Mouse (Mus musculus) c-Kit-positive CD71-negative TER-119-negative erythroid progenitor cells, embryonic 14.5 days (primary cell): Measurements from ENCODE around the gene Gm28635.
"Not testable (repeated sequence)": the region's sequence is repeated elsewhere in the genome, so short reads cannot be mapped to it uniquely, and the experiment has no call there.

Source experiments
- DNase-seq: peaks from one replicate; pipeline ENCODE4 v3.0.0-alpha.2; 2013; ENCODE audit warnings: low read depth

The Gm28635 gene

DNA sequence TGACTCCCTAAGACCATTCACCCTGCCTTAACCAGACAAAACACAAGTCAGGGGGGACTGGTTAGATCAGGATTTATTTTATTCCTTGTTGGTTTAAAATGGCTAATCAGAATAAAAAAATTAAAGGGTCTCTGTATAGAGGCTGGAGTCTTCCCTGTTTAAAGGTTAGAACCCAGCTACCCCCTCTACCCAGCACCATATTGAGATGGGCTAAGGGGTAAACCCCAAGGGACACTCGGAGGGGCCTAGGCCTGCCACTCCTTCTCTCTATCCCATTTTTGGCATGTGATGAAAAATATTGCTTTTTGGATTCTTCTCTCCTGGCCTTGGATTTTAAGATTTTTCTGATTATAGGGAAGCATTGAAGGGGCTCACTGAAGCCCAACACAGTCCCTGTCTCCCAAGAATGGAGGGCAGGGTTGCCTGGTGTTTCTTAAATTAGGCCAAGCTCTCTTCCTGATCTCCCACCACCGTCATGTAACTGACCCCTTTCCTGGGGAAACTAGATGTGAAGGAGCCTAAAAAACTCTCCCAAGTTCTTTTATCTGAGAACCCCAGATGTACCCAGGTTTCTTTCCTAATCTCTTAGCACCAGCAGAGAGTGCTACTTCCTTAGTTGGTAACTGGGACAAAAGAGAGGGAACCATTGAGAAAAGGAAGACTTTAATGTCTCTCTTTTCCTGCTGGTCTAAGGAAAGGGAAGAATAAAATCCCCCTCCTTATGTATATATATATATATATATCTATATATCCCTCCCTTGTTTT lies 10.4 kb upstream of the Gm28635 start:
- DNase-seq: no peak

DNA sequence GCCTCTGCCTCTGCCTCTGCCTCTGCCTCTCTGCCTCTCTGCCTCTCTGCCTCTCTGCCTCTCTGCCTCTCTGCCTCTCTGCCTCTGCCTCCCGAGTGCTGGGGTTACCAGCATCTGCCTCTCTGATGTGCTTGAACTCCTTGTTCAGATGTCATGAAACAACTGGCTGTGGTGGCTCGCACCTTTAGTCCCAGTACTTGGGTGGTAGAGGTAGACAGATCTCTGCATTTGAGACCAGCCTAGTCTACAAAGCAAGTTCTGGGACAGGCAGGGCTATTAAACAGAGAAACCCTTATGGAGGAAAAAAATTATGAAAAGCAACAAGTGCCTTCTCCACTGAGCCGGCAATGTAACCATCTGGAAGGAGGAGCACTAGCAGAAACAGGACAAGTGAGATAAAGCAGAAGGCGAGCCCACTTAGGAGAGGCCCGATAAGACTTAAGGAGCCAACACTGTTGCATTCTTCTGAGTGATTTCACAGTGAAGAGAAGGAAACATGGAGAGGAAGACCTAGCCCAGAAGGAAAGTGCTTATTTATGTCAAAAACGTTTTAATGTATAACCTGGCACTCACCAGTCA lies 4.9 kb upstream of the Gm28635 start:
- no peak for DNase-seq

DNA sequence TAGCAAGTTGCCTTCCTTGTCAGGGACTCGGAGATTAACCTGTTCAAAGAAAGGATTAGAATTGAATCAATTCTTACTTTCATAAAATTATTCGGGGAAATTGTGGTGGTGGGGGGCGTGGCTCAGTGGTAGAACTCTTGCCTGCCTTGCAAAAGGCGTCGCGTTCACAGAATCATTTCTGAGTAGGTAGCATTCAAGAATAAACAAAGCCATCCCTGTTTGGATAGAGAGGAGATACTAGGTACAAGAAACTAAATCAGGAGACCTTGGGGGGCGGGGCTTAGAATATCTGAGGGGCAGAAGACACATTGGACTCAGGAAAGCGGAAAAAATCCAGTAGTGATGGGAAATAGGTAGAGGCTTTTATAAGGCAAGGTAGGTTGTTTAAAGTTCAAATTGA lies 1.2 kb upstream of the Gm28635 start, which contains the start of gene Tmx2:
Tmx2 (minus strand) TSS at position 125 of the 400 bp plus-strand sequence.
- no peak for DNase-seq

DNA sequence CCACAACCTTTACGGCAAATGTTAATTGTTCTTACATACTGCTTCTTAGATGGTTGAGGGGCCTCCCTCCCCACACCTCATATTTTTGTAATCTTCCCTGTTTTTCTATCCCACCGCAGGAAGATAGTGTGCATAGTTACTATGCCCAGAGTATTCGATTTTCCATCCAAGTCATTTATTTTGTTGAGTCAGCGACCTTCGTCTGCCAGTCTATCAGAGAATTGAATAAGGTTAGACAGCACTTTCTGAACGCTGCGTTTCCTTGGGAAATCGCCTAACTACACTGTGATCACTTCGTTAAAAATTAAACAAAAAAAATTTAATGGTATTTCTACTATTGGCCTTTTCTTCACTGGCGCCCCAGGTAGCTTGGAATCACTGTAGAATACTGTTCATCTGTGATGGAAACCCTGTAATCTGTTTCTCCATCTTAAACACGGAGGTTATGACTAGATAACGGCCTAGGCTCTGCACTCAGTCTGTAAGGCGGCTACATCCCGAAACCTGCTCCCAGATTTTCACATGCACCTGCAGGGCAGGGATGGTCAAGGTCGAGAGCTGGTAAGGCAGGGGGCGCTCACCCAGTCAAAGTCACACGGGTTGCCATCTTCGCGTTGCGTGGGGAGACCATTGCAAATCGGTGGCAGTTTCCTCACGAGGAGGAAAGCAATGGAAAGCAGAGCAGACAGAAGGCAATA lies 422 bp downstream of the Gm28635 start:
- DNase-seq: no peak

DNA sequence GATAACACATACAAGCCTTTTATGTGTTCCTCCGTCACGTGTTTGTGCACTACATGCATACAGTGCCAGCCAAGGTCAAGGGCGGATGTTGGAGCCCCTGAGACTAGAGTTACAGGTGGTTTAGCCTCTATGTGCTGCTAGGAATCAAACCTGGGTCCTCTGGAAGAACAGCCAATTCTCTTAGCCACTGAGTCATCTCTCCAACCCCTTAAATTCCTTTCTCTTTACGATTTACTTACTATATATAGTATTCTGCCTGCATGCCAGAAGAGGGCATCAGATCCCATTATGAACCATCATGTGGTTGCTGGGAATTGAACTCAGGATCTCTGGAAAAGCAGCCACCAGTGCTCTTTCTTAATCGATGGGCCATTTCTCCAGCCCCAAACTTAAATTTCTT lies 6.3 kb downstream of the Gm28635 start:
- not testable (repeated sequence) for DNase-seq

DNA sequence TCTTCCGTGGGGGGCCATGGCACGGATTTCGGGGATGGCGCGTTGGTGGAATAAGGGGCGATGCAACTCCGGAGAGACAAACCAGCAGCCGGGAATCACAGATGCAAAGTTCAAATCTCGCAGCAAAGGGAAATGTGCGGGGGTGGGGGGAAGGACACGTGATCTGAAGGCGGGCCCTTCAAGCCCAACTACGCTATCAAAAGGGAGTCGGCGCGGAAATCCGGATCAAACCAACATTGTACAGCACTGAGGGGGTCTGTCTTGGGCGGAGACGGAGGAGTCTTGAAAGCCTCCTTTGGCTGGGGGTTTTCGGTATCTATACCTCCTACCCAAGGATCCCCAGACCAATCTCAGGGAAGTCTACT lies 7.3 kb downstream of the Gm28635 start, which contains the start of gene Selenoh:
Selenoh (minus strand) TSS at position 202 of the 365 bp plus-strand sequence.
- DNase-seq: peak; percentile 87

DNA sequence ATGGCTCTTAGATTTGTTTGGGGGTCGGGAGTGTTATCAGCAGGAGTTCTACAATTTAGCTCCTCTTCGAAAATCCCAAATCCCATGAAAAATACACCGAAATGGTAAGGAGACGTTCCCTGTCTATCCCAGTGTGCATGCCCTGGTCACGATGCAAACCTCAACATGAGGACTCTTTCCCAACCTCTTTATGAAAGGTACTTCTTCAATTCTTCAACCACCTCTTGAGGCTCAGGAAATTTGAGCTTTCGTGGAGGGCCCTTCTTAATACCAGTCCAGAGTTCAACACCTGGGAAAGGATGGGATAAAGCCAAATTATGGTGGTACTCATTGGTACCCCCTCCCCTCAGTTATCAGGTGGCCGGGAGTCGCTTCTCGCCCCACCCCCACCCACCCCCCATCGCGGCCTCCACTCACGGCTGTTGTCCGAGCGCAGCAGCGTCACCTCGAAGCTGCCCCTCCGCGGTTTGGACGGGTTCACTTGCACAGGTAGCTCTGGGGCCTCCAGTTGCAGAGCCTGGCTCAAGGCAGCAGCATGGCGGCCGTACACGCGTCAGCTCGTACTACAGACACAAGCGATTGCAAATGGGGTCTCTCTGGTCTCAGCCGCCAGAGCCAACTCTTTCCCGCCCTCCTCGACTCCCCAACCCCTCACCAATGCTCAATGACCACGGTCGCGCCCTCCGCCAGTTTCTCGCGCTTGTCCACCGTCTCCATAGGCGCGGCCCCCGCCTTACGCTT lies 7.8 kb downstream of the Gm28635 start:
- DNase-seq: no peak

DNA sequence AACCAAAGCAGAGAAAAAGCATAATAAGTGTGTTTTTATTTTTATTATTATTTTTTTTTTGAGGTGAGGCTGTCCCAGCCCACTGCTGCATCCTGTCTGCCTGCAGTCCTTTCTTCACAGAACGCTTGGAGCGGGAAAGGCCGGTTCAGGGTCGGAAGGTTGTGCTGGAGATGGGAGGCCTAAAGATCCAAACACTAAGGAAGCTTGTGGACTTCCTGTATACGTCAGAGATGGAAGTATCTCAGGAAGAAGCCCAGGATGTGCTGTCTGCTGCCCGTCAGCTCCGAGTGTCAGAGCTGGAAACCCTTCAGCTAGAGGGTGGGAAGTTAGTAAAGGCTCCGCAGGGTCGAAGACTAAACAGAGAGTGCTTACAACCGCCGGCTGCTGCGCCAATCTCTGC lies 11.8 kb downstream of the Gm28635 start:
- DNase-seq: no peak

DNA sequence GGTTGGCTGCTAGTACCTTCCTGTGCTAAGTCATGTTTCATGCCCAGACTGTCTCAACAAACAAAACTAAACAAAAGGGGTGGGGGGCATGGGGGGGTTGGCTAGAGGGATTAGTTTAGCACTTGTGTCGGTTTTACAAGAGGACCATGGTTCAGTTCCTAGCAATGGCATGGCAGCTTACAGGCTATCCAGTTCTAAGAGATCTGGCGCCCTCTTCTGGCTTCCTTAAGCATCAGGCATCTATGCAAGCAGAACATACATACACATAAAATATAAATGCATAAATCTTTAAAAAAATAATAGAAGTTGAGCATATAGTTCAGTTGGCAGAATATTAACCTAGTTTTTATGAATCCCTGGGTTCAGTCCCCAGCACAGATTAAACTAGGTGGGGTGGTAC lies 15.0 kb downstream of the Gm28635 start:
- DNase-seq: peak; percentile 69

DNA sequence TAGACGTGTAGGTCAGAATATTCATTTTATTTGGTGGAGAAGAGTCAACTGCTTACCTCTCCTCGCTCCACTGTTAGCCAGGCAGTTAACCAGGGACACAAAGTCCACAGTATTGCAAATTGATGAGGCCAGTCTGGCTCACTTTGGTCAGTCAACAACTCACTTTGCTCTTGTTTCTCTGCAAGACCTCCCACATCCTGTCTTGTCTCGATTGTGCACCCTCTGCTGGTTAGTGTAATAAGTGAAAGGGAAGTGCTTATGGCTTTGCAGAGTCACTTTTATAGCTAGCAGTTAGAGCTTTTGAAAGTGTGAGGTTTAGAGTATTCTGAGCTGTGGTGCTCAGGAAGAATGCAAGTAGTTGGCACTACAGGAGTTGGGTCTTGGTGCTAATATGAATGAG lies 17.6 kb downstream of the Gm28635 start:
- DNase-seq: no peak

DNA sequence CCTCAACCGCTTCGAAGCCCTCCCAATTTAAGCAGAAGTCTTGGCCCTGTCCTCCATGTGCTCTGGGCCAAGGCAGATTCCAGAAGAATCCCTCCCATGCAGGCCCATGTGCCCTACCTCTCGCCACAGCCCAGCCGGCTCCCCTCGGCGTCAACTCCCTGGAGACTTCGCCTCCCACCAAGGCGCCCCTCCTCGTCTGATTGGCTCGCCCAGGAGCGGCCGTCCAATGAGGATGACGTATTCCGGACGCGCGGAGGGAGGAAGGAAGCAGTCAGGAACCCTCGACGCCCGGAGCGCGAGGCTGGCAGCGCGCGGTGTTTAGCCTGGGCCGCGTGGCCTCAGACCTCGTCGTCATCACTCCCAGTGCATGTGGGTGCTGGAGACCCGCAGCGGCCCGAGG lies 19.0 kb downstream of the Gm28635 start, which contains the start of gene Btbd18:
Btbd18 (plus strand) TSS at position 274 of the 400 bp plus-strand sequence.
- no peak for DNase-seq

DNA sequence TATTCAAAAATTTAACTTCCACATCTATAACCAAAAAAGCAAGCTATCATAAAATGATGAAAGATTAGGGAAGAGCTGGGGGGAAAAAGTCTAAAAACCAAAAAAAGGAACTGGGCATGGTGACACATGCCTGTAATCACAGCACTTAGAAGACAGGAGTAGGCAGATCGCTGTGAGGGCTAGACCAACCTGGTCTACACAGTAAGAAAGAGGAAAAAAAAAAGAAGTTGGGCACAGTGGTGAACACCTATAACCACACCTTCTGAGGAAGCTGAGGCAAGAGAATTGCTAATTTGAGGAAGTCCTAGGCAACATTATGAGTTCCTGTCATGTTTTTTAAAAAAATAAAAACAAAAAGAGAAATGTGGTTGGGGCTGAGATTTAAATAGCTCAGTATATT lies 22.0 kb downstream of the Gm28635 start:
- DNase-seq: no peak

DNA sequence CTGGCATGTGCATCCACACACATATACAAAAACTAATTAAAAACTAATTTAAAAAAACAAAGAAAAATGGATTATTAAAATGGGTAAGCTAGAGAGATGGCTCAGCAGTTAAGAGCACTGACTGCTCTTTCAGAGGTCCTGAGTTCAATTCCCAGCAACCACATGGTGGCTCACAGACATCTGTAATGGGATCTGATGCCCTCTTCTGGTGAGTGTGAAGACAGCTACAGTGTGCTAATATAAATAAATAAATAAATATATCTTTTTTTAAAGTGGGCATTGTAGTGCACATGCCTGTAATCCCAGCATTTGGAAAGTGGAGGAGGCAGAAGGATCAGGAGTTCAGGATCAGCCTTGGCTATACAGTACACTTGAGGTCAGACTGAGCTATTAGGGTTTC lies 24.5 kb downstream of the Gm28635 start:
- no peak for DNase-seq

DNA sequence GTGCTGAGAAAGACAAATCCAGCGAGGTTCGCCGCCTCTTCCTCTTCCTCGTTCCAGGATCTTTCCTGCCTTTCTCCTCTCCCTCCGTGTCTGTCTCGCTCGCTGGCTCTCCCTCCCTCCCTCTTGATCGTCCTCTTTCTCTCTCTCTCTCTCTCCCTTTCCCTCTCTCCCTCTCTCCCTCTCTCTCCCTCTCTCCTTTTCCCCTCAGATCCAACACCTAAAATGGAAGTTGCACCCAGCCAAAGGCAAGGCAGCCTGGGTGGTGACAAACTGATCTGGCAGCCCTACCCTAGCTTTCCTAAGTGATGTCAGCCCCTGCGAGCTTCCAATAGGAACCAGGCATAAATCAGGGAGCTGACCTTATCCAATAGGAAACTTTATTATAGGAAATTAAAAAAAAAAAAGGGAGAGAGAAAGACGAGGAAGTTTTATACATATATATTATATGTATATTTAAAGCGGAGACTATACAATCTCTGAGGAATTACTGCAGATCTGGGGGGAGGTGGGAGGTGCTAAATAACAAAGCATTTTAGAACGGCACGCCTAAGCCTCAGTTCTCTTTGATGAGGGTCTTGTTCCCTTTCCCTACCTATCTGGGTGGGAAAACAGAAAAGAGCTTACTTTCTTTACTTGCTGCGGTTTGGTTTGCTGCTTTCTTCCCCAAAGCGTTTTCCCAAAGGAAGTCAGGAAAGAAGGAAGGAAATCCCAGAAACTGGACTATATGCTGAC lies 27.2 kb downstream of the Gm28635 start, which contains the start of gene Ctnnd1:
Ctnnd1 (minus strand) TSS at position 302 of the 732 bp plus-strand sequence.
- peak; percentile 70 for DNase-seq

DNA sequence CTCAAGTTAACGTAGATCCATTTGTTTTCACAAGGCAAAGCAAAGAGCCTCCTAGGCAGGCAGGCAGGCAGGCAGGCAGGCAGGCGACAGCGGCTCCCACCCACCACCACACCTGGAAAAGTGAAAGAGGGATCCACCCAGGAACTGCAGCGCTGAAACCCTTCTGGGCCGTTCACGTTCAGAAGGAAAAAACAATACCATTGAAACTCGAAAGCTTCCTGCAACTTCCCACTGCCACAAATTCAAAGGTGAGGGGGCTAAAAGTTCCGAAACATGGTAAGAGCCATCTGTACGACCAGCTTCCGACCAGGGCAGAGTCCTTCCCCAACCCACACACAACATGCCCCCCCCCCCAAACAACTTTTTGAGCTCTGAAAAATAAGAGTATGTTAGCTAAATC lies 28.2 kb downstream of the Gm28635 start:
- no peak for DNase-seq

DNA sequence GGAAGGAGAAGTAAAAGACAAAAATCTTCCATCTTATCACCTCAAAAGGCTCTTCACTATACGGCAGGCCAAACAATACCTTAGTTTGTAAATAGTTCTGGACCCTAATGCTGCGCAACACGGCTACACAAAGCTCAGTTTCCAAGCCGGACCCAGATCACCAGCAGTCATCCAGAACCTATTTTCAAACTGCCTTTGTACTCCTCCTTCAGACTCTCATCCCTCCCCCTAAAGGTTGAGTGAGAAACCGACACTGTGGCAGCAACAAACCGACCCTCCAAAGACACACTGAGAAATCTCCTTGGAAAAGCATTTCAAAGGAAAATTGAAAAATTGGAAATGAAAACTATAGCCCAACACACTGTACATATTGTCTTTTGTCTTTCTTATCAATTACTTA lies 29.5 kb downstream of the Gm28635 start:
- no peak for DNase-seq

DNA sequence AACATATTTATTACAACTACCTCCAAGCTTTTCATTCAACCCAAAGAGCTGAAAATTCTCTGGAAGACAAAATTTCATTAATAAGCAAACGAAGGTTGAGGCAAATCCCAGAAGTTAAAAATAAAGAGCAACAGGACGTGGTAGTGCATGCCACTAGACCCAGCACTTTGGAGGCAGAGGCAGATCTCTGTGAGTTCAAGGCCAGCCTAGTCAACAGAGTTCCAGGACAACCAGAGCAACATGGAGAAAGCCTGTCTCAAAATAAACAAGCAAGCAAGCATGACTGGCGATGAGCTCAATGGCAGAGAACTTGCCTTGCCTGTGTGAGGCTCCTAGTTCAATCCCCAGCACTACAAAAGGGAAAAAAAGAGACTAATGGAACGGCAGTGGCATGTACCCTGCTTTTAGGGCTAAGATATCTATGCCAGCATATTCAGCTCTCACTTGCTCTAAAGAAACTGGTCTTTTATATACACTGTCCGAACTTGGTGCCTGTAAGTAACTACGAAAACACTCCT lies 30.7 kb downstream of the Gm28635 start:
- DNase-seq: no peak

DNA sequence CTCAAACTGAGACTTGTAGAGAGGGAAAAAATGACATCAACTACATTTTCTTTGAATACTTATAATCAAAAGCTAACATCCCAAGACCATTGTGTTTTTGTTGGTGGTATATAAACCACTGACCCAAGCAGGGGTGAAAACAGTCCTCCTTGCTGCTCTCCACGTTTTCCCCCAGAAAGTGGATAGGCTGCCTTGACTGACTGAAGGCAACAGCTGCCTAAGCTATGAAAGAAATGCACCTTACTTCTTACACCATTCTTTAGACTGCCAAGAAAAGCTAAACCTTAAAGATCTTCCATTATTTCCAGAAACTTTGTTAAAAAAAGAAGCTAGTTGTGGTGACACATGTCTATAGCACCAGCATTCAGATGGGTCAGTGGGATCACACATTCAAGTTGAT lies 31.7 kb downstream of the Gm28635 start:
- no peak for DNase-seq

DNA sequence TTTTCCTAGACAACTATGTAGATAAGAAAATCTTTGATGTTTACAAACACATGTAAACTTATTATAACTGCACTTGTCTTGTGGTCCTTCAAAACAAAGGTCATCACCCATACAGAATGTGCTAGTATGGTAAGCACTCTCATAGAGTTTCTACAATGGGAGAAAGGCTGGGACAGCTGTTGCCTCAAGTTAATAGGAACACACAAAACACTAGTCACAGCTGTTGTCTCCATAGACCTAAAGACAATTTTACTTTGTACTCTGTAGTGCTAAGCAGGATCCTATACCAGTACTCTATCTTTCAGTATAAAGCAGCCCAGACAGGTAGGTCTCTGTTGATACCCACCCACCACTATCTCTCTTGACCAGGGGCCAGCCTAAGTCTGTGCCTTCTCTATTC lies 37.0 kb downstream of the Gm28635 start:
- no peak for DNase-seq

DNA sequence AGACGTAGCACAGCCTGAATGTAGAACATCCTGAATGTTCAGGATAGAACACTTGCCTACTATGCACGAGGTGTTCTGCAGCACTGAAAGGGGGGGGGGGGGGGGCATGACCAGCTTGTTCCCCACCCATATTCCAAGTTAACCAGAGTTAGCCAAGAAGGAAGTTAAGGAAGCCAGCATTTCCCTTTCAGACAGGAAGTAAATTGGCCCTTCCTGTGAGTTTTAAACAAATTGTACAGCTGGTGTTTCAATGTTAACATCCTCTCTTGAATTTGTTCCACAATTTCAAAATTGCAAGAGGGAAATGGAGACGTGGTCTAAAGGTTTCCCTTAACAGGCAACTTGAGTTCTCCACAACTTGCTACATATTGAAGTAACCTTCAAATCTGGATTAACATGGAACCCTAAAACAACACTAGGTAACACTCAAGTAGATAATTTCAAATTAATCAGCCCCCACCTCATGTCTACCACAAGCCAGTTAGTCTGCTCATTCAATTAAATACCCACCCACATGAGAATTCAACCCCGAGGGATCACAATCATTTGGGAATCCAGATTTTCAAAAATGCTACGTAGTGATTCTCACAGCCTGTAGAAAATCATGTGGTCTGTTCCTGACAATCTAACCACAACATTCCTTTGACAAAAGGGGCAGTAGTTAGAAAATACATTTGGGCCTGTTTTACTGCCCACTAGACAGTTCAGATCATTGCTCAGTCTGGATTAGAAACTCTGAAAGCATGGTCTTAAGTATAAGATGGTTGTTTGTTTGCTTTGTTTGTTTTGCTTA lies 39.2 kb downstream of the Gm28635 start:
- no peak for DNase-seq
